Mouse (Mus musculus) stomach, adult 2 months (tissue): ENCODE data around the gene Gab1. TPM values are rescaled to one million over a fixed set of nuclear protein-coding genes. Genes with fewer than 3 reads are reported as not detected.

ENCODE experiments used
- polyA plus RNA-seq: library from polyadenylated mRNA; depleted of rRNA; stranded (reverse); fragments of >200 nt; gene quantifications from 2 replicates; pipeline ENCODE4 v1.2.3, GENCODE M21; 2012; rRNA removed

The Gab1 gene
- 5.5 and 6.2 TPM in 2 replicates for polyA plus RNA-seq

GRCm38 (mm10) chr8:80880196-80881106 is at the start of gene Gab1:
Gene Gab1 (minus strand): TSS chr8:80880519.

GRCm38 (mm10) chr8:80739155-80739924 is 141.0 kb downstream of the Gab1 start, which contains the start of gene Smarca5:
Gene Smarca5 (minus strand): TSS chr8:80739497.

Other genes starting within 250 kb of the Gab1 start
- gene Smarca5, start 141.0 kb downstream of the Gab1 start, polyA plus RNA-seq: 2.2 and 3.5 TPM in 2 replicates
- gene Usp38, start 134.4 kb upstream of the Gab1 start, polyA plus RNA-seq: 3.2 and 4.8 TPM in 2 replicates